Mouse (Mus musculus): ENCODE measurements at regions not wholly inside any gene's neighbourhood (a gene's known extent, or its start where the extent isn't known, plus 50 kb on each side); places are given as distances from the start of the nearest gene placed in this dataset.

- Histone ChIP-seq H3K4me3 (ENCODE audit: low read depth, low read length) (no peak overlapping the region), H3K9ac (ENCODE audit: low read length) (no peak overlapping the region), H3K36me3 (ENCODE audit: control insufficient read depth, insufficient read depth, low read length) (no peaks in the 10 kb centered on the region), H3K27me3 (ENCODE audit: control insufficient read depth, insufficient read depth, low read length) (no peaks in the 10 kb centered on the region), H3K27ac (ENCODE audit: low read depth, low read length) (no peak overlapping the region), H3K9me3 (ENCODE audit: control insufficient read depth, low read length) (no peaks in the 10 kb centered on the region), H3K4me1 (ENCODE audit: control insufficient read depth, insufficient read depth, low read length) (no peaks in the 10 kb centered on the region), H3K4me2 (no peak overlapping the region)
- WGBS, result 95% methylated on average over 31 of the region's 31 CpGs
- ATAC-seq (ENCODE audit: low FRiP score) (no peak), DNase-seq (ENCODE audit: low spot score, missing footprints) (no peak)
Measured at GRCm38 (mm10) chr10:117925611-117926555, 80.0 kb upstream of the Rap1b start.

DNA sequence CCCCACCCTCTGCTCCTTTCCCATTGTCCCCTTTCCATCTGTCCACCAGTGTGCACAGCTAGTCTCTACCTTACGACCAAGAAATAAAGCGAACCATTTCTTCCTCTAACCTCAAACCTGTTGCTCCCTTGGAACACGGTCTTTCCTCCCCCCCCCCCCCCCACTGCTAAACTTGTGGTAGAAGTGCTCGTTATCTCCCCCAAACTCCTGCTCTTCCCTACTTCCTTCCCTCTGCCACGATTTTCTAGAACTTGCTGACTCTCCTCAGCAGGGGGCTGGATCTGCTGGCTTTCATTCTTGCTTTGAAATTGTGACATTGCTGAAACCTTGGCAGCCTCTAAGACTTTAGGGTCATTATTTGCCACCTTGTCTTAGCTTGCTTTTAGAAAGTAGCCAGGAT is 83.2 kb upstream of the Rap1b start:
- Histone ChIP-seq H3K36me3 (ENCODE audit: control insufficient read depth, insufficient read depth, low read length) (no peaks in the 10 kb centered on the region), H3K9me3 (ENCODE audit: control insufficient read depth, low read length) (no peaks in the 10 kb centered on the region), H3K4me1 (ENCODE audit: control insufficient read depth, insufficient read depth, low read length) (no peaks in the 10 kb centered on the region), H3K4me3 (ENCODE audit: low read depth, low read length) (no peak overlapping the region), H3K9ac (ENCODE audit: low read length) (no peak overlapping the region), H3K4me2 (no peak overlapping the region), H3K27ac (ENCODE audit: low read depth, low read length) (no peak overlapping the region), H3K27me3 (ENCODE audit: control insufficient read depth, insufficient read depth, low read length) (no peaks in the 10 kb centered on the region)
- ATAC-seq (ENCODE audit: low FRiP score), result no peak
- no peak for DNase-seq (ENCODE audit: low spot score, missing footprints)
- WGBS, result 64% methylated on average over 5 of the region's 5 CpGs

DNA sequence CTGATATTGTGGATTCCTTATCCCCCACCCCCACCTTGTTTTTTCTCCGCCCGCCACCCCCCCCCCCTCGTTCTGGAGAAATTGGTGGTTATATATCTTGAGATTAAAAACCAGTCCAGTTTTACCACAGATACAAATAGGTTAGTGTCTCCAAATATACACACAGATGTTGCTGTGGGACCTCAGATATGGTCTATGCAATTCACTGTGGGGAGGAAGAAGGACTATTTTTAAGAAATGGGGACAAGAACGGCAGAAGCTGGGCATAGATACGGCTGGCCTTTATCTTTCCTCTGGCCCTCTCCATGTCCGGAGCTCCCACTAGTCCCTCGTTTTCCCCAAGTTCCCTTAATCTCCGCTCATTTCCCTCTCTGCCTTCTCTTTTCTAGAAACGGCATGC is 89.0 kb upstream of the Rap1b start:
- Histone ChIP-seq H3K4me2 (no peak overlapping the region), H3K9ac (ENCODE audit: low read length) (no peak overlapping the region), H3K27me3 (ENCODE audit: control insufficient read depth, insufficient read depth, low read length) (no peaks in the 10 kb centered on the region), H3K4me3 (ENCODE audit: low read depth, low read length) (no peak overlapping the region), H3K9me3 (ENCODE audit: control insufficient read depth, low read length) (no peaks in the 10 kb centered on the region), H3K27ac (ENCODE audit: low read depth, low read length) (no peak overlapping the region), H3K4me1 (ENCODE audit: control insufficient read depth, insufficient read depth, low read length) (no peaks in the 10 kb centered on the region; the same call in 1 of the 2 replicates), H3K36me3 (ENCODE audit: control insufficient read depth, insufficient read depth, low read length) (no peaks in the 10 kb centered on the region)
- WGBS, result 69% methylated on average over 9 of the region's 9 CpGs
- ATAC-seq (ENCODE audit: low FRiP score) (no peak), DNase-seq (ENCODE audit: low spot score, missing footprints) (no peak)

DNA sequence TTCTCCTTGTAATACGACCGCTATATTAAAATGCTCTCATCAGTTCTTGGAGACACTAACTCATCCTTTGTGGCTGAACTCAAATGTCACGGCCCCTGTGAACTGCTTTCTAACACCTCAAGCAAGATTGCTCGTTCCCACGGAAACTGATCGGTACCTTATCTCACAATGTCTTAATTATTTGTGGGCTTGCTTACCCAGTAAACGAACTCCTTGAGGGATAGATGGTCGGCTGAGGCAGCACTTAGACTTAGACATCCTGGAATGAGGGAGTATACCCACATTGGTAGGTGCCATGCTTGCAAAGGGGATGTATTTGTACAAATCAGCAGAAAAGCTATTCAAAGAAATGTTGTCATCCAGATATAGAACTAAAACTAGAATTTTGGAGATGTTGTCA is 92.9 kb upstream of the Rap1b start:
- no peaks in the 10 kb centered on the region for H3K36me3 ChIP-seq (ENCODE audit: control insufficient read depth, insufficient read depth, low read length)
- DNase-seq (ENCODE audit: low spot score, missing footprints), result no peak
- H3K4me3 ChIP-seq (ENCODE audit: low read depth, low read length), result no peak overlapping the region
- no peak overlapping the region for H3K4me2 ChIP-seq
- H3K27me3 ChIP-seq (ENCODE audit: control insufficient read depth, insufficient read depth, low read length), result no peaks in the 10 kb centered on the region
- no peak overlapping the region for H3K27ac ChIP-seq (ENCODE audit: low read depth, low read length)
- no peak overlapping the region for H3K9ac ChIP-seq (ENCODE audit: low read length)
- WGBS, result 75% methylated on average over 8 of the region's 8 CpGs
- H3K9me3 ChIP-seq (ENCODE audit: control insufficient read depth, low read length), result no peaks in the 10 kb centered on the region
- no peak for ATAC-seq (ENCODE audit: low FRiP score)
- no peaks in the 10 kb centered on the region; the same call in 1 of the 2 replicates for H3K4me1 ChIP-seq (ENCODE audit: control insufficient read depth, insufficient read depth, low read length)

GRCm38 (mm10) chr10:117940441-117941265 is 94.8 kb upstream of the Rap1b start:
- H3K36me3 ChIP-seq (ENCODE audit: control insufficient read depth, insufficient read depth, low read length), result no peaks in the 10 kb centered on the region
- no peak overlapping the region for H3K4me2 ChIP-seq
- no peaks in the 10 kb centered on the region for H3K4me1 ChIP-seq (ENCODE audit: control insufficient read depth, insufficient read depth, low read length)
- H3K27ac ChIP-seq (ENCODE audit: low read depth, low read length), result no peak overlapping the region
- H3K9ac ChIP-seq (ENCODE audit: low read length), result no peak overlapping the region
- no peaks in the 10 kb centered on the region for H3K9me3 ChIP-seq (ENCODE audit: control insufficient read depth, low read length)
- H3K4me3 ChIP-seq (ENCODE audit: low read depth, low read length), result no peak overlapping the region
- no peaks in the 10 kb centered on the region for H3K27me3 ChIP-seq (ENCODE audit: control insufficient read depth, insufficient read depth, low read length)
- no peak for DNase-seq (ENCODE audit: low spot score, missing footprints)
- ATAC-seq (ENCODE audit: low FRiP score), result no peak
- 76% methylated on average over 10 of the region's 10 CpGs for WGBS

- Histone ChIP-seq H3K4me2 (no peak overlapping the region), H3K4me1 (ENCODE audit: control insufficient read depth, insufficient read depth, low read length) (no peaks in the 10 kb centered on the region), H3K9me3 (ENCODE audit: control insufficient read depth, low read length) (no peaks in the 10 kb centered on the region), H3K4me3 (ENCODE audit: low read depth, low read length) (no peak overlapping the region), H3K36me3 (ENCODE audit: control insufficient read depth, insufficient read depth, low read length) (no peaks in the 10 kb centered on the region), H3K9ac (ENCODE audit: low read length) (no peak overlapping the region), H3K27me3 (ENCODE audit: control insufficient read depth, insufficient read depth, low read length) (no peaks in the 10 kb centered on the region), H3K27ac (ENCODE audit: low read depth, low read length) (no peak overlapping the region)
- ATAC-seq (ENCODE audit: low FRiP score), result no peak
- WGBS, result 85% methylated on average over 3 of the region's 3 CpGs
- DNase-seq (ENCODE audit: low spot score, missing footprints), result no peak
Measured at GRCm38 (mm10) chr10:117941266-117941651, 95.4 kb upstream of the Rap1b start.

DNA sequence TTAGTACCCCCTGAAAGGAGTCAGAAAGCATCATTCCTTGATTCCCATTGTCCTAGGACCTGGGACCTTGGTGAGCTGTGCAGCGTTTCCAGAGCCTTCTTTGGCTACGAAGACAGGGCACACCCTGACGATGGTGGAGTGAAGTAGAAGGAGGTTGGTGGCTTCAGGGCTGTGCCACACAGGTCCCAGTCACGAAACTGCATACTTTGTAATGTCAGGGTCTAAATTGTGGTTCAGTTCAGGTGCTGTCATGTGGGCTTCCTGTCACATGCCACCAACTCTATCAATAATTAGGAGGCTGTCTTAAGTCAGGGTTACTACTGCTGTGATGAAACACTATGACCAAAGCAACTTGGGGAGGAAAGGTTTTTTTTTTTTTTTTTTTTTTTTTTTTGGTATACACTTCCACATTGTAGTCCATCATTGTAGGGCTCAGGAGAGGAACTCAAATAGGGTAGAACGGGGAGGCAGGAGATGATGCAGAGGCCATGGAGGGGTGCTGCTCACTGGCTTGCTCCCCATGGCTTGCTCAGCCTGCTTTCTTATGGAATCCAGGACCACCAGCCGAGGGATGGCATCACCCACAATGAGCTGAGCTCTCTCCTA is 98.0 kb upstream of the Rap1b start:
- ATAC-seq (ENCODE audit: low FRiP score) (no peak), DNase-seq (ENCODE audit: low spot score, missing footprints) (no peak)
- no peak overlapping the region for H3K4me2 ChIP-seq
- H3K4me3 ChIP-seq (ENCODE audit: low read depth, low read length), result no peak overlapping the region
- H3K27ac ChIP-seq (ENCODE audit: low read depth, low read length), result no peak overlapping the region
- no peak overlapping the region for H3K9ac ChIP-seq (ENCODE audit: low read length)
- no peaks in the 10 kb centered on the region for H3K27me3 ChIP-seq (ENCODE audit: control insufficient read depth, insufficient read depth, low read length)
- WGBS, result 93% methylated on average over 6 of the region's 6 CpGs
- no peaks in the 10 kb centered on the region for H3K4me1 ChIP-seq (ENCODE audit: control insufficient read depth, insufficient read depth, low read length)
- H3K36me3 ChIP-seq (ENCODE audit: control insufficient read depth, insufficient read depth, low read length), result no peaks in the 10 kb centered on the region
- no peaks in the 10 kb centered on the region for H3K9me3 ChIP-seq (ENCODE audit: control insufficient read depth, low read length)

DNA sequence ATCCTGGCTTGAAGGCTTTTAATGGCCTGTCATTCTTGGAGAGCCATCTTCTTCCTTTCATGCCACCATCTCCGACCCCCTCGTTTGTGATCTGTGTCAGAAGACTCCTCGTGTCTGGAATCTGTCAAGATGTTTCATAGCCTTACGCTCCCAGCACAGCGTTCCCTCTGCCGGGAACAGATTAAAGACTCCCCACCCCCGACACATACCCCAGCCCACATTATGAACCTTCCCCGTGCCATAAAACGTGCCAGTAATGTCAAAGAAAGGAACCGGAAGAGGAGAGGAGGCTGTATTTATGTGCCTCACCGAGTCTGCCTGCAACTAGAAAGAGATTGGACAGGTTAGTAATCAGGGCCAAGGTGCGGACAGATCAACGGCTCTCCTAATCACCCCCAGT is 101.4 kb upstream of the Rap1b start:
- H3K27ac ChIP-seq (ENCODE audit: low read depth, low read length), result no peak overlapping the region
- no peaks in the 10 kb centered on the region for H3K4me1 ChIP-seq (ENCODE audit: control insufficient read depth, insufficient read depth, low read length)
- no peak overlapping the region for H3K4me3 ChIP-seq (ENCODE audit: low read depth, low read length)
- H3K27me3 ChIP-seq (ENCODE audit: control insufficient read depth, insufficient read depth, low read length), result no peaks in the 10 kb centered on the region
- H3K9ac ChIP-seq (ENCODE audit: low read length), result no peak overlapping the region
- ATAC-seq (ENCODE audit: low FRiP score) (no peak), DNase-seq (ENCODE audit: low spot score, missing footprints) (no peak)
- no peaks in the 10 kb centered on the region for H3K9me3 ChIP-seq (ENCODE audit: control insufficient read depth, low read length)
- 84% methylated on average over 13 of the region's 13 CpGs for WGBS
- no peak overlapping the region for H3K4me2 ChIP-seq
- no peaks in the 10 kb centered on the region for H3K36me3 ChIP-seq (ENCODE audit: control insufficient read depth, insufficient read depth, low read length)

- H3K4me2 ChIP-seq, result no peak overlapping the region
- no peaks in the 10 kb centered on the region for H3K36me3 ChIP-seq (ENCODE audit: control insufficient read depth, insufficient read depth, low read length)
- no peaks in the 10 kb centered on the region for H3K9me3 ChIP-seq (ENCODE audit: control insufficient read depth, low read length)
- no peak overlapping the region for H3K4me3 ChIP-seq (ENCODE audit: low read depth, low read length)
- no peak overlapping the region for H3K9ac ChIP-seq (ENCODE audit: low read length)
- no peak for DNase-seq (ENCODE audit: low spot score, missing footprints)
- no peak overlapping the region for H3K27ac ChIP-seq (ENCODE audit: low read depth, low read length)
- no peaks in the 10 kb centered on the region for H3K4me1 ChIP-seq (ENCODE audit: control insufficient read depth, insufficient read depth, low read length)
- WGBS, result 95% methylated on average over 7 of the region's 7 CpGs
- no peaks in the 10 kb centered on the region for H3K27me3 ChIP-seq (ENCODE audit: control insufficient read depth, insufficient read depth, low read length)
- no peak for ATAC-seq (ENCODE audit: low FRiP score)
Measured at GRCm38 (mm10) chr10:117947911-117948310, 102.1 kb upstream of the Rap1b start.
